Mouse (Mus musculus): ENCODE results near the gene Fpr2.

DNA sequence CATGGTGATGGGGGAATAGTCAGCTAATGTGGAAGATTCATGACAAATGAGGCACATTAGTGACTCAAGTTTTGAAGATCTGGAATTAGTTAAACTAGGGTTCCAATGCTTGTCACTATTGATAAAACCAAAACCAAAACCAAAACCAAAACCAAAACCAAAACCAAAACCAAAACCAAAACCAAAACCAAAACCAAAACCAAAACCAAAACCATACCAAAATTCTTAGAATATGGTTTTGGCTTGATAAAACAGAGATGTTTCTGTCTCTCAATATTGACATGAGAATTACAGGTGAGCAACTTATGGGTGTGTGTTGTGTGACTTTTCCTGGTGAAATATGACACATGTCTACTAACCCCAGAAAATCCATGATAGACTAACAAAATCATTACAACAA lies 30.2 kb downstream of the Fpr2 start:
- TF ChIP-seq CTCF (IDR thresholded peaks at IDR 0.05; ENCODE audit: insufficient read depth, low read length), result no peak
- no peak for TF ChIP-seq POLR2A (IDR thresholded peaks at IDR 0.05; ENCODE audit: borderline replicate concordance, extremely low read depth, low read depth, low read length)

Data from lung, adult 2 months (tissue).